Mouse (Mus musculus): Measurements from ENCODE around the gene Hmgcs2. TPM values are rescaled to one million over a fixed set of nuclear protein-coding genes. Genes with fewer than 3 reads are reported as not detected.

The Hmgcs2 gene
- polyA plus RNA-seq, 1 experiment from 2014 or later: 26.8 TPM

DNA sequence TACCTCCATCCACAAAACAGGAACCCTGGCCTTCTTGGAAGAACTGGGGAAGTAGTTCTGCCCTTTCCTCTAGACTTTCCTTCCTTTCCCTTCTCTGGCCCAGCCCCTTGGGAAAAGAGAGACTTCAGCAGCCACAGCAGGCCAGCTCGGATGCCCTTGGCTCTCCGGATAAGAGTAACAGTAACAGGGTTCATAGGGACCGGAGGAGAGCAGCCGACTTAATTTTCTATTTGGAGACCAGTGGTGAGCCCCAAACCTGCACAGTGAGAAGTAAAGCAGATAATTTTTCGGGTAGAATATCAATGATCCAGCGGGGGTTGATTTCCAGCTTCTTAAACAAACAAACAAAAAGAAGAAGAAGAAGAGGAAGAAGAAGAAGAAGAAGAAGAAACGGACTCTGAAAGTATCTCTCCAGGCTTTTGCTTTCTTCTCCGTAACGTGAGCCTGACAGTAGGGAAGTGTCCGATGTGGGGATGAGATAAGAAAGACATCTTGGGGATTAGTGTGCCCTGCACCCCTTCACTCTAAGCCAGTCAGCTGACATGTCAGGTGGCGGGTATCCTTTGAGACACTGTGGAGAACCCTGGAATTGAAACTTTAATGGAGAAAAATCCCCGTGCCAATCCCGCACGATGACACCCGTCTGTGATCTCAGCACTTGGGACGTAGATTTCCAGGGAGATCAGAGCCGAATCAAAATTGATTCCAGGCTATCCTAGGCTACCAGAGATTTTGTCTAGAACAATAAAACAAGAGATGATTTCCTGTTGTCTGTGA lies 60.8 kb downstream of the Hmgcs2 start:
- Histone ChIP-seq H3K4me3 (replicated peaks; ENCODE audit: low read length) (no peak overlapping the region), H3K4me1 (replicated peaks; ENCODE audit: control insufficient read depth, insufficient read depth, low read length) (peaks cover 29% of the 10 kb centered on the region), H3K27me3 (ENCODE audit: control insufficient read depth, insufficient read depth, low read length) (no peaks in the 10 kb centered on the region), H3K27ac (no peak overlapping the region), H3K9me3 (ENCODE audit: control insufficient read depth, low read length) (no peaks in the 10 kb centered on the region), H3K9ac (no peak overlapping the region), H3K36me3 (replicated peaks; ENCODE audit: control insufficient read depth, insufficient read depth) (no peaks in the 10 kb centered on the region), H3K4me2 (replicated peaks) (no peak overlapping the region)
- 84% methylated on average over 17 of the region's 17 CpGs for WGBS
- DNase-seq (ENCODE audit: low spot score) (no peak), ATAC-seq (ENCODE audit: low FRiP score) (no peak)

DNA sequence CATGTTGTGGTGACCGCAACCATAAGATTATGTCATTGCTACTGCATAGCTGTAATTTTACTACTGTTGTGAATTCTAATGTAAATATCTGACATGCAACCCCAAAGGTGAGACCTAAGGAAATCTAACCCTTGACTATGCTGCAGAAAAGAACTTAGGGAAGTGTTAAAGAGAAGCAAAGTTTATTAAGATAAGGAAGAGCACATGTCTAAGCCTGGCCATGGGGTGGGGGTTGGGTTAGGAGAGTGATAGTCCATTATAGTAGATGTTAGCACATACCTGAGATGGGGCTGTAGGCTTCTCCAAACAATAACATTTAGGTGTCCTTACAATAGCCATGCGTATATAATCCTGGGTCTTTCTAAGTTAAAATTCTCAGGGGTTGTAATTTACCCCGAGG lies 63.0 kb downstream of the Hmgcs2 start:
- 95% methylated on average over 3 of the region's 3 CpGs for WGBS
- Histone ChIP-seq H3K9ac (no peak overlapping the region), H3K4me1 (replicated peaks; ENCODE audit: control insufficient read depth, insufficient read depth, low read length) (peaks cover 11% of the 10 kb centered on the region; the same call in 1 of the 2 replicates), H3K27me3 (ENCODE audit: control insufficient read depth, insufficient read depth, low read length) (no peaks in the 10 kb centered on the region), H3K4me2 (replicated peaks) (no peak overlapping the region), H3K36me3 (replicated peaks; ENCODE audit: control insufficient read depth, insufficient read depth) (no peaks in the 10 kb centered on the region), H3K27ac (no peak overlapping the region), H3K9me3 (ENCODE audit: control insufficient read depth, low read length) (no peaks in the 10 kb centered on the region), H3K4me3 (replicated peaks; ENCODE audit: low read length) (no peak overlapping the region)
- no peak for DNase-seq (ENCODE audit: low spot score)
- ATAC-seq (ENCODE audit: low FRiP score): no peak

DNA sequence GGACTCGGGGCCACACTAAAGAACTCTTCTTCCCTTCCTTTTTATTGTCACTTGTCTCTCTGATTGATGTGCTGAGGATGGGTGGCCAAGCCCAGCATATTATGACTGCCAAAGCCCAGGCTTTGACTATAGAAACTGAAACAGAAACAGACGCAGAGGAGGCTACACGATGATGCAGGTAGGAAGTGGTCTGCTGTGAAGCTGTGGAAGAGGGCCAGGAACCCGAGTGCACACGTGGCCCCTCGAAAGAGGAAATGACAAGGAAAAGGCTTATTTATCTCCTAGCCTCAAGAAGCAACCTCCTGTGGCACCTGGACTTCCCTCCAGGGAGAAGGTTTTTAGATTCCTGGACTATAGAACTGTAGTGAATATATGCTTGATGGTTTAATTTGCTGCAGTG lies 67.9 kb downstream of the Hmgcs2 start:
- no peak overlapping the region for H3K27ac ChIP-seq
- no peaks in the 10 kb centered on the region for H3K4me1 ChIP-seq (replicated peaks; ENCODE audit: control insufficient read depth, insufficient read depth, low read length)
- H3K27me3 ChIP-seq (ENCODE audit: control insufficient read depth, insufficient read depth, low read length): no peaks in the 10 kb centered on the region
- H3K9me3 ChIP-seq (ENCODE audit: control insufficient read depth, low read length): no peaks in the 10 kb centered on the region
- DNase-seq (ENCODE audit: low spot score) (no peak), ATAC-seq (ENCODE audit: low FRiP score) (no peak)
- 82% methylated on average over 6 of the region's 6 CpGs for WGBS
- H3K9ac ChIP-seq: no peak overlapping the region
- no peaks in the 10 kb centered on the region for H3K36me3 ChIP-seq (replicated peaks; ENCODE audit: control insufficient read depth, insufficient read depth)
- no peak overlapping the region for H3K4me3 ChIP-seq (replicated peaks; ENCODE audit: low read length)
- H3K4me2 ChIP-seq (replicated peaks): no peak overlapping the region

DNA sequence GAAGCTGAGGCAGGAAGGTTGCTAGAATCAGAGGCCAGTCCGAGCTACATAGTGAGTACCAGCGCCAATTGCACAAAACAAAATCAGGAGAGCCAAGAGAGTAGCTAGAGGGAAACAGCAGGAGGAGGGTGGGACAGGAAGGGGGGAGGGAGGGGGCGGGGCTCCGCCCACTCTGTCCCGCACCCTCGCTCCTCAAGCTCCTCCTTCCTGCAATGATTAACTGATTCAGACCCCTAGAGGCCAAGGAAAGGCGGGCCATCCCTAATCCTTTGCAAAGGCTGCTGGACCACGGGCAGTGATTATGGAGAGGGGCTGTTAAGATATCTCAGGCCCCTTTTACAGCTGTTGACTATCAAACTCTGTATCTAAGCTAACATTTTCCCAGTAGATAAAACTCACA lies 68.5 kb downstream of the Hmgcs2 start:
- WGBS: 29% methylated on average over 8 of the region's 8 CpGs
- Histone ChIP-seq H3K4me3 (replicated peaks; ENCODE audit: low read length) (no peak overlapping the region), H3K4me1 (replicated peaks; ENCODE audit: control insufficient read depth, insufficient read depth, low read length) (no peaks in the 10 kb centered on the region), H3K4me2 (replicated peaks) (no peak overlapping the region), H3K27ac (no peak overlapping the region), H3K36me3 (replicated peaks; ENCODE audit: control insufficient read depth, insufficient read depth) (no peaks in the 10 kb centered on the region), H3K9me3 (ENCODE audit: control insufficient read depth, low read length) (no peaks in the 10 kb centered on the region), H3K27me3 (ENCODE audit: control insufficient read depth, insufficient read depth, low read length) (no peaks in the 10 kb centered on the region), H3K9ac (no peak overlapping the region)
- ATAC-seq (ENCODE audit: low FRiP score): no peak
- no peak for DNase-seq (ENCODE audit: low spot score)

DNA sequence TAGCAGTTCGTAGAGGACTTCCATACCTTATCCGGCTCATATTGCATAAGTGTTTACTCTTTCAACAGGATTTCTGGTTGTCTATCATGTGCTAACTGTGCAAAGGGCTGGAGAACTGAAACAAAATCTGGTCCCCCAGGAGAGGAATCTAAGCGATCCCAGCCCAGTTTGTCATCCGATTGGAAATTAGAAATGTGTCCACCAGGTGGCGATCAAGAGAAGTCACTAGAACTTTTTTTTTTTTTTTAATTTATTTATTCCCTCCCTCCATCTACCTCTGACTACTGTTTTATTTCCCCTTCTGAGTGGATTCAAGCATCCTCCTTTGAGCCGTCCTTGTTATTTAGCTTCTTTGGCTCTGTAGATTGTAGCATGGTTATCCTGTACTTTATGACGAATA lies 73.7 kb downstream of the Hmgcs2 start:
- Histone ChIP-seq H3K27me3 (ENCODE audit: control insufficient read depth, insufficient read depth, low read length) (no peaks in the 10 kb centered on the region), H3K9me3 (ENCODE audit: control insufficient read depth, low read length) (no peaks in the 10 kb centered on the region), H3K9ac (no peak overlapping the region), H3K4me3 (replicated peaks; ENCODE audit: low read length) (no peak overlapping the region), H3K4me1 (replicated peaks; ENCODE audit: control insufficient read depth, insufficient read depth, low read length) (peaks cover 3% of the 10 kb centered on the region; the same call in 1 of the 2 replicates), H3K36me3 (replicated peaks; ENCODE audit: control insufficient read depth, insufficient read depth) (no peaks in the 10 kb centered on the region), H3K27ac (no peak overlapping the region), H3K4me2 (replicated peaks) (no peak overlapping the region)
- peak; percentile 88 for DNase-seq (ENCODE audit: low spot score)
- WGBS: 34% methylated on average over 7 of the region's 7 CpGs
- ATAC-seq (ENCODE audit: low FRiP score): no peak

DNA sequence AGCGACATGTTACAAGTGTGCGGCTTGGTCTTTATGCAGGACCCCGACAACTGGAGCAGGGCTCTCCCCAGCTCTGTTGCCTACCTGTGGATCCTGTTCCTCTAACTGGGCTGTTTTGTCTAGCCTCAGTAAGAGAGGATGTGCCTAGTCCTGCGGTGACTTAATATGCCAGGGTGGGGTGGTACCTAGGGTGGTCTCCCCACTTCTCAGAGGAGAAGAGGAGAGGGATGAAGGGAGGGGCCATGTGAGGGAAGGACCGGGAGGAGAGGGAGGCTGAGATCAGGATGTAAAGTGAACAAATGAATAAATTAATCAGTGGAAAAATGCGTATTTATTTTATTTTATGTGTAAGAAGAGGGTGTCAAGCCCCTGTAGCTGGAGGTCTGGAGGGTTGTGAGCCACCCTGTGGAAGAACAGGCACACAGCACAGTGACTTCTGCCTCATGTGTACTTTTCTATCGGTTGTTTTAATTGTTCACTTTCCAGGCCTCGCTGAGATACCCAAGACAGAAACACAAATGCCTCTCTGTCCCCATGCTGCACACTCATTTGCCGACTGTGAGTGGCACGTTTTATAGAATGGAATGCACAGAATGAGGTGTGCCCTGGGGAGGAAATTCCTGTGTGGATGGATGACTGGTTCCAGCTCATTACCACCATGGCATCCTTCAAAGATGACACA lies 75.2 kb downstream of the Hmgcs2 start:
- Histone ChIP-seq H3K27ac (no peak overlapping the region), H3K9ac (no peak overlapping the region), H3K36me3 (replicated peaks; ENCODE audit: control insufficient read depth, insufficient read depth) (no peaks in the 10 kb centered on the region), H3K27me3 (ENCODE audit: control insufficient read depth, insufficient read depth, low read length) (no peaks in the 10 kb centered on the region), H3K4me2 (replicated peaks) (no peak overlapping the region), H3K9me3 (ENCODE audit: control insufficient read depth, low read length) (no peaks in the 10 kb centered on the region), H3K4me3 (replicated peaks; ENCODE audit: low read length) (no peak overlapping the region), H3K4me1 (replicated peaks; ENCODE audit: control insufficient read depth, insufficient read depth, low read length) (peaks cover 3% of the 10 kb centered on the region; the same call in 1 of the 2 replicates)
- ATAC-seq (ENCODE audit: low FRiP score) (peak; percentile 79), DNase-seq (ENCODE audit: low spot score) (peak; percentile 36)
- WGBS: 51% methylated on average over 10 of the region's 10 CpGs

DNA sequence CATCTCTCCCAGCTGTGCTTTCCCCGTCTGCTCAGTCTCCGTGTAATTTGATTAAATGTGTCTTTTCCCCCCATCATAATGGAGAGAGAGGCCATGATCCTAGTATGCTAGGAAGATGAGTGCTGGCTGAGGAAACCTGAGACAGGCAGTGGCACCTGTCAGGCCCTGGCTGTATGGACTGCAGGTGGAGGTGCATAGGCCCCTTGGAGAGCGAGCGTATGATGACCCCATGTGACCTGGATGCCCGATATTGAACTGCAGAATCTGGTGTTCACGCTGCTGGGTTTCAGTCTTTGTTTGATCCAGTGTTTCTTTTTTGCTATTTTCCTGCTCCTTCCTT lies 75.8 kb downstream of the Hmgcs2 start:
- no peak for DNase-seq (ENCODE audit: low spot score)
- ATAC-seq (ENCODE audit: low FRiP score): peak; percentile 2; the same call in 1 of the 2 replicates

DNA sequence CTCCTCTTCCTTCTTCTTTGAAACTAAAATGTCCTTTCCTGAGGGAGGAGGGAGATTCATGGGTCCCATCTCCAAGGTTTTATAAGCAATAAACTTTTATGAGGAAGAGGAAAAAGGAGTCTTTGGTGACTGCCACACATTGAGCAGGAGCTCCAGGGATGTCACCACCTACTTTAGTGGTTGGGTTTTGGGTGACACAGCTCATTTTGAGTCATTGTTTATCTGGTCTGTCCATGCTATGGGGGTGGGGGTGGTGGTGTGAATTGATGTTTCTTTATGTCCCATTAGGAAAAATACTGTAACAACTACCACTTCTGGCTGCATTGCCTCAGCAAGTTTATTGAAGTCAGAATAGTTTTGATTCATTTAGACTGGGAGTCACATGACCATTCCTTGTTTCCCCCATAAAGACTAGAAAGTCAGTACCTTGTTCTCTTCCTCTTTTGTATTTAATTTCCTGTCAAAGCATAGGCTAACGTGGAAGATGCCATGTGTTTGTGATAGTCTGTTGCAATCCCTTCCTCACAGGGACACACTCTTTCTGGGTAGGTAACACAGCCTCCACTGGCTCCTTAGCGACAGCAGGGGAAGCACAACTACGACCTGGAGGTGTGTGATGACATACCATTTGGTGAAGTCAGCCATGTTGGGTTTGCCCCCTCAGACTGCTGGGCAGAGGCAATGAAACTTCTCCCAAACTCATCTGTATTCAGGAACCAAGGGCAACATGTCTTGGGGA lies 76.6 kb downstream of the Hmgcs2 start:
- Histone ChIP-seq H3K4me2 (replicated peaks) (no peak overlapping the region), H3K36me3 (replicated peaks; ENCODE audit: control insufficient read depth, insufficient read depth) (no peaks in the 10 kb centered on the region), H3K4me1 (replicated peaks; ENCODE audit: control insufficient read depth, insufficient read depth, low read length) (peaks cover 3% of the 10 kb centered on the region; the same call in 1 of the 2 replicates), H3K4me3 (replicated peaks; ENCODE audit: low read length) (no peak overlapping the region), H3K27me3 (ENCODE audit: control insufficient read depth, insufficient read depth, low read length) (no peaks in the 10 kb centered on the region), H3K9ac (no peak overlapping the region), H3K27ac (no peak overlapping the region), H3K9me3 (ENCODE audit: control insufficient read depth, low read length) (no peaks in the 10 kb centered on the region)
- DNase-seq (ENCODE audit: low spot score) (no peak), ATAC-seq (ENCODE audit: low FRiP score) (no peak)
- 77% methylated on average over 3 of the region's 3 CpGs for WGBS

More for the DNA sequence above, 75.8 kb downstream of the Hmgcs2 start:
- Histone ChIP-seq H3K9me3 (ENCODE audit: control insufficient read depth, low read length) (no peaks in the 10 kb centered on the region), H3K36me3 (replicated peaks; ENCODE audit: control insufficient read depth, insufficient read depth) (no peaks in the 10 kb centered on the region), H3K27ac (peak overlapping the region; percentile 36; the same call in 1 of the 2 replicates), H3K27me3 (ENCODE audit: control insufficient read depth, insufficient read depth, low read length) (no peaks in the 10 kb centered on the region), H3K9ac (no peak overlapping the region), H3K4me1 (replicated peaks; ENCODE audit: control insufficient read depth, insufficient read depth, low read length) (peaks cover 3% of the 10 kb centered on the region; the same call in 1 of the 2 replicates), H3K4me3 (replicated peaks; ENCODE audit: low read length) (no peak overlapping the region), H3K4me2 (replicated peaks) (no peak overlapping the region)
- WGBS: 60% methylated on average over 6 of the region's 6 CpGs

Measured in hindbrain, embryonic 14.5 days (tissue).